Mouse (Mus musculus) left cerebral cortex, postnatal 10 days (tissue): ENCODE measurements around the gene Pdzd9. TPM values are rescaled to one million over a fixed set of nuclear protein-coding genes. Genes with fewer than 3 reads are reported as not detected.

Source experiments
- DNase-seq, 2 experiments: peaks; one replicate each; pipeline ENCODE4 v3.0.0; 2021 to 2022; ENCODE audit warnings: low spot score in 2 of 2, mixed read lengths in 1 of 2; ENCODE audit errors: extremely low spot score in 1 of 2
- intact Hi-C: fragments of 180-260 bp; cut with DNase I; formaldehyde crosslinking; loops from one replicate; pipeline ENCODE4 v1.15.1; 2025
- total RNA-seq, 2 experiments: library from RNA; stranded (reverse); gene quantifications; 2 replicates each; pipeline ENCODE4 v1.2.3; 2021

The Pdzd9 gene
- total RNA-seq, 2 experiments from 2014 or later = not detected

DNA sequence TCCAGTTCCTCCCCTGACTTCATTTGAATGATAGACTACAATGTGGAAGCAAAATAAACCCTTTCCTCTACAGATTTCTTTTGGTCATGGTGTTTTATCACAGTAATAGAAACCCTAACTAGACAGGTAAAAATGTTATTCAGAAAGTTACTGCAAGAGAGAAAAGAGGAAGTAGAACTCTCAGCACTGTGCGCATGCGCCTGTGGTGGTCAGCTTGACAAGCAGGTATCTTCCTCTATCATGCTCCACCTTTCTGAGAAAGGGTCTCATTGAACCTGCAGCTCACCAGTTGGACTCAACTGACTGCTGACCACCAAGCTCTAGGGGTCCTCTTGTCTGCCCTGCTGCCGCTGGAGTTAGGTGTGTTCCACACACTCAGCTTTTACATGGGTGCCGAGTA lies 8.1 kb downstream of the Pdzd9 start:
- intact Hi-C loops = no loop called here
- no peak for DNase-seq

GRCm38 (mm10) chr7:120647849-120648248 lies 22.3 kb downstream of the Pdzd9 start:
- peak; percentile 35 to 39 for DNase-seq
- intact Hi-C loops = no loop called here

- DNase-seq = no peak
- intact Hi-C loops = no loop called here
Measured at GRCm38 (mm10) chr7:120643217-120643616, 26.9 kb downstream of the Pdzd9 start.

DNA sequence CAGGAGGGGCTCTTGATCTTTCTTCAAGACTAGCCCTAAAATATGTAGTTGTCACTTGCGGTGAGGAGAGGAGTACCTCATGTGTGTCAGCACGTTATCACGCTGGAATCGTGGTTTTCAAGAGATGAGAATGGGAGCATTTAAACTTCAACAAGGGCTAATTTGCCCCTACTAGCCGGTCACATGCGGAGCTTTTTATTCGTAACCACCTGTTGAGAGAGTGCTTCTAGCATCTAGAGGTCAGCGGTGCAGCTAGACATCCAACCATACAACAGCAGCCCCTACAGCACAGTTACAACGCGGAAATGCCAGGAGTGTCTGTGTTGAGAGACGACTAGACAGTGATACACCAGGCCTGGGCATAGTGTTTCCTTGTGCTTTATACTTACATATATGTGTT lies 34.3 kb downstream of the Pdzd9 start:
- intact Hi-C loops = loop anchor here (10.0 kb wide), 2 partner anchors 189 to 511 kb away; no protein-coding TSS in a partner anchor

GRCm38 (mm10) chr7:120635362-120635781 lies 34.8 kb downstream of the Pdzd9 start:
- intact Hi-C loops = loop anchor here (10.0 kb wide), 2 partner anchors 189 to 511 kb away; no protein-coding TSS in a partner anchor
- no peak for DNase-seq

More for the DNA sequence above, 34.3 kb downstream of the Pdzd9 start:
- no peak for DNase-seq

- intact Hi-C loops = loop anchor here (10.0 kb wide), 2 partner anchors 190 to 510 kb away; no protein-coding TSS in a partner anchor
Measured at GRCm38 (mm10) chr7:120634711-120635361, 35.3 kb downstream of the Pdzd9 start, which contains the start of gene Uqcrc2. Gene Uqcrc2, plus strand, starts transcription at chr7:120635176.

GRCm38 (mm10) chr7:120634301-120634700 lies 35.8 kb downstream of the Pdzd9 start:
- DNase-seq = no peak
- intact Hi-C loops = loop anchor here (10.0 kb wide), 2 partner anchors 190 to 510 kb away; no protein-coding TSS in a partner anchor

More at GRCm38 (mm10) chr7:120634711-120635361, 35.3 kb downstream of the Pdzd9 start, which contains the start of gene Uqcrc2:
- peak; percentile 77 to 92 for DNase-seq

DNA sequence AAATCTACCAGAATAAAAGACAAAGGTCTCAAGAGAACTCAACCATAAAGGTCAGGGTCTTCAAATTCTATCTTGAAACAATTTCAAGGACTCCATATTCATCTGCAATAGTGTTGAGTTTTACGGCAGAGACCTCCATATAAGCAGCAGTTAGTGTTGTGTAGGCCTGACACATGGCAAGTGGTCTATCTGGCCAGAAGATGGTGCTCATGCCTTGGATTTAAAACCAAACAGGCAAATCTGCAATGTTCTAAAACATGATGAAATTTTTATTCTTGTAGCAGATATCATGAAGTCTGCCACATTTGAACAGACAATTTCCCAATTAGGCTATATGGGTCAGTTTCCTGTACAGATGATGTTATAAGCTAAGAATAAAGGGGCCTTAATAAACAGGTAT lies 37.6 kb downstream of the Pdzd9 start:
- peak in 1 of 2 experiments; percentile 49 for DNase-seq
- intact Hi-C loops = loop anchor here (10.0 kb wide), 2 partner anchors 192 to 508 kb away; no protein-coding TSS in a partner anchor

DNA sequence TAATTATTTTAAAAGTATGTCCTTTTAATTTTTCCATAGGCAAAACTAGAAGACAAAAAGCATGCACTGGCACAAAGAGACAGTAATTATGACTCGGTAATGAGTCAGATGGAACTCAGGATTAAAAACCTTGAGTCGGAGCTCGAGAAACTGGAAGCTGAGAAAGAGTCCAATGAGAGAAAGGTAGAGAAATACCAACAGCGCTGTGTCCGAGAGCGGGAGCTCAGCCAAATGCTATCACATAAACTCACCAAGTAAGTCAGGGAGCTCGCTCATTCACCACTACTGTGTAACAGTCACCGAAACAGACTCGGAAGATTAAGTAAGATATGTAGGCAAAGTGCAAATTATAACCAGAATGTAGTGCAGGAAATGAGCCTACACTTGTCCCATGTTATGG lies 49.3 kb downstream of the Pdzd9 start:
- DNase-seq = no peak

GRCm38 (mm10) chr7:120620075-120620771 lies 49.9 kb downstream of the Pdzd9 start:
- DNase-seq = no peak
- intact Hi-C loops = no loop called here

More for the DNA sequence above, 49.3 kb downstream of the Pdzd9 start:
- intact Hi-C loops = no loop called here

Other genes with a start within 250 kb of the Pdzd9 start
- 100 to 1,000 TPM; 234 to 247 TPM for gene Uqcrc2, start 35.2 kb downstream of the Pdzd9 start, total RNA-seq
- gene Mosmo, start 7.3 kb upstream of the Pdzd9 start, total RNA-seq = 10 to 100 TPM; 56.3 to 66.2 TPM
- gene Vwa3a, start 69.0 kb upstream of the Pdzd9 start, total RNA-seq = 10 to 100 TPM; 14.8 to 17.6 TPM
- gene Gm5737, start 142.0 kb upstream of the Pdzd9 start, total RNA-seq = under 1 TPM in 1 of 2 experiments, not detected in 1; 0.28 TPM
- 10 to 100 TPM; 45.1 to 46.0 TPM for gene Eef2k, start 172.5 kb upstream of the Pdzd9 start, total RNA-seq
- 10 to 100 TPM; 34.5 to 34.6 TPM for gene Polr3e, start 247.4 kb upstream of the Pdzd9 start, total RNA-seq